Mouse (Mus musculus) c-Kit-negative CD71-positive TER-119-positive erythroid progenitor cells, embryonic 14.5 days (primary cell): ENCODE measurements around the gene Mfsd4b2.

Experiments
- DNase-seq: peaks from one replicate; pipeline ENCODE4 v3.0.0-alpha.2; 2013; ENCODE audit warnings: low read depth, low spot score

Gene Mfsd4b2

DNA sequence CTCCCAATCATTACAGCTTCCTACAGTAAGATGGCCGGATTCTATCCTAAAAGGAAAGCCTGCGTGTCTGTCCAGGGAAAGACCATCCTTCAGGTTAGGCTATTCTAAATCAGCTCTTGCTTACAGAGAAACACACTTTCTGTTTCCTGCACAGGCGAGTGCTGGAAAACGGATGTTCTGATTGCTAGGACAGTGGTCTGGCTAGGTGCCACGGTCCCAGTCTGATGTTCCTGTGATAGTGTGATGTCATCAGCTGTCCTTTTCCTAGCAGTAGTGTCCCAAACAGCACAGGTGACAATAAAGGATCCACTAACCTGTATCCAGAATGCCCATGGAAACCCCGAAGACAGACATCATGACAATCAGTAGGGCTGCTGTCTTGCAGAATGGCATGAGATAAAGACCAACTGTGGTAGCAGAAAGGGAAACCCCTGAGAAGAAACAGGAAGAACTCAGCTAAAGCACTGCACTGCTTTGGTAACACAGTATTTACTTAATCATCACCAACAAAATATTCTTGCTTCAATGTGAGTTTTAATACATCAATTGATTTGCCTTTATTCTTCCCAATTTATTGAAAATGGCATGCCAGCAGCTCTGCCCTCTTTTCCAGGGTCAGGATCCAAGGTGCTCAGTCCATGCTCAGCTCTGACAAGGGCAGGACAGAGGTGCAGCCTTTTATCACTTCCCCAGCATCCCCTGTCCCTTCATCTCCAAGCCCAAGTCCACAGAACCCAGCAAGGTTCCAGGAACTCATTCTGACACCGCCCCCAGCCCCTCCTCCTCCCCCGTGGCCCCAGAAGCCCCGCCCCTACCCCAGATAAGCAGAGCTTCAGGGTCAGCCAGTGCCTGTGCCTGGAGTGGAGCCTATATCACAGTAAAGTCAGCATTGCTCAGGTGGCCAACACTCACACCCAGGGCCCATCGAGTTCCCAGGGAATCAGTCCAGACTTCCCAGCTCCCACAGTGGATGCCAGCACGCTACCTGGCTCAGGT lies 32.7 kb downstream of the Mfsd4b2 start:
- DNase-seq, result peak; percentile 36

DNA sequence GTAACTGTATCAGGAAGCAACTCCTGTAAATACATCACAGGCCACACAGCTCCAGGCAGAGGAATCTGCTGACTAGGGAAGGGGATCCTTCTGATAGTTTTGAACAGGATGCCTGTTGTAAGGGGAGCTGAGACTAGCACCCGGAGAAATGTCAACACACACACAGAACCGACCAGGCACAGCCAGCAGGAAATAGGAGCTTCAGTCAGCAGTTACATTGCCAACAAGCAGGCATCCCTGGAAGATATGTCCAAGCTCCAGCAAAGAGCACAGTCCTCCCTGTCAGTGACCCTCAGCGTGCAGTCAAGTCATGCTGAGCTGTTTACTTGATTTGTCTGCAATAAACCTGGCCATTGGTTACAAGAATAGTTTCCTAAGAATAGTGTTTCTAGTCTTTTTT lies 38.1 kb downstream of the Mfsd4b2 start:
- no peak for DNase-seq
